Mouse (Mus musculus) left cerebral cortex, postnatal 14 days (tissue): ENCODE data around the gene Gins2. TPM values are rescaled to one million over a fixed set of nuclear protein-coding genes. Genes with fewer than 3 reads are reported as not detected.
A peak's percentile ranks its signal among the peaks of the same experiment; 100 is the strongest.

Source experiments
- DNase-seq, 2 experiments: peaks; one replicate each; pipeline ENCODE4 v3.0.0; 2021 to 2022; ENCODE audit warnings: low spot score in 2 of 2, mixed read lengths in 1 of 2
- intact Hi-C: fragments of 180-260 bp; cut with DNase I; formaldehyde crosslinking; loops from one replicate; pipeline ENCODE4 v1.15.1; 2025
- long read RNA-seq, 2 experiments: library from polyadenylated mRNA; stranded (forward); transcript quantifications; one replicate each; pipeline ENCODE4 v2.0.0; 2021
- total RNA-seq, 2 experiments: library from RNA; stranded (reverse); gene quantifications; 2 replicates each; pipeline ENCODE4 v1.2.3; 2021

The Gins2 gene
- total RNA-seq, result 1 to 10 TPM; 1.2 to 1.4 TPM
- long read RNA-seq, experiment 1, partial matches to known transcripts, result 0 of 1 reads
- long read RNA-seq, experiment 1, other reads (novel, unspliced or antisense), result 0 of 1 reads
- long read RNA-seq, experiment 2, result 0 reads

GRCm38 (mm10) chr8:120588908-120589771, at the start of gene Gins2:
TSS of gene Gins2 (minus strand) at chr8:120589304.
- intact Hi-C loops, result no loop called here
- peak; percentile 99 for DNase-seq

GRCm38 (mm10) chr8:120634329-120634839, 45.3 kb upstream of the Gins2 start:
- DNase-seq, result peak in 1 of 2 experiments; percentile 24

GRCm38 (mm10) chr8:120633665-120634271, 44.7 kb upstream of the Gins2 start:
- intact Hi-C loops, result no loop called here
- no peak for DNase-seq

More at GRCm38 (mm10) chr8:120634329-120634839, 45.3 kb upstream of the Gins2 start:
- intact Hi-C loops, result no loop called here

DNA sequence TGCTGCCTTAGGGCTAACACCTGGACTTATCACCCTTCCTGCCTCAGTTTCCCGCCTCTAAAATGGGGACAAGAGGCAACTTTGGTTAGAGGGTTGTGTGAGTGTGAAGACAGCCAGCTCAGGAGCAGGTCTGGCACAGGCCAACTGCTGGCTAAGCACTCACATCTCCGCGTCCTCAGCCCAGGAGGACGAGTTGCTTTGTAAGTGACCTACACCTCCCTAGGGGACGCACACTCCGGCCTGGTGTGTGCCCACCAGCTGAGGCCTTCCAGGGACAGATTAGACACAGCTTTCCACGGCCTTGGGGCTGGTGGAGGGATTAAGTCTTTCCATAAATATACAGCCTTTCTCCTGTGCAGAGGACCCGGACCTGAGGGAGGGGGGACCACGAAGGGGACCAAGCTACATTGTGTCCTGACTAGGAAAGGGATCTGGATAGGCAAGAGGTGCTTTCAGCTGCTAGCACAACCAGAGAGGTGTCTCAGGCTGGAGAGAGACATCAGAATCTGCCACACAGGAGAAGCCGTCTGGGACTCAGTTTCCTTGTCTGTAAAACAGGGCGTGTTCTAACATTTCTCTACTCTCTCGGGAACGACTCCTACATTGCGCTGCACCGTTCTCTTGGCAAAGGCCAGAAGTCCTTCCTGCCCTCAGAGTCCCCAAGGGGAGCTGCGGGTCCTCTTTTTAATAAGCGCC, 44.0 kb upstream of the Gins2 start:
- intact Hi-C loops, result no loop called here
- no peak for DNase-seq

GRCm38 (mm10) chr8:120631441-120632375, 42.6 kb upstream of the Gins2 start:
- intact Hi-C loops, result no loop called here
- DNase-seq, result no peak

- intact Hi-C loops, result no loop called here
- DNase-seq, result no peak
Observed at GRCm38 (mm10) chr8:120630848-120631247, 41.7 kb upstream of the Gins2 start.

DNA sequence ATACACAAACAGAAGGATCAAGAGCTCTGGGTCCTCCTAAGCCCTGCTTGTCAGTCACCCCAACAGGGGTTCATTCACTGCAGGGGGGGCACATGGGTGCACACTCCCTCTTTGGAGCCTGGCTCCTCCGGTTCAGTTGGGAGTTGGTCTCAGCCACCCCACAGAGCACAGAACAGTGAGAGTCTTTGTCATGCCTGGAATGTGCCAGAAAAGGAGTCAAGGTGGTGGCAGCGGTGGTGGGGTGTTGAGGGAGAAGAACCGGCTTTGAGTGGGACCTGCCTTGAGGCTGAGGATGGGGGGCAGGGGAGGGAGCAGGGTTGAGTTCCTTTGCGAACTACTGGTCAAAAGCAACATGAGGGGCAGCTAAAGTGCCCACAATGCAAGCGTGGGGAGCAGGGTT, 40.9 kb upstream of the Gins2 start:
- intact Hi-C loops, result no loop called here
- DNase-seq, result no peak

DNA sequence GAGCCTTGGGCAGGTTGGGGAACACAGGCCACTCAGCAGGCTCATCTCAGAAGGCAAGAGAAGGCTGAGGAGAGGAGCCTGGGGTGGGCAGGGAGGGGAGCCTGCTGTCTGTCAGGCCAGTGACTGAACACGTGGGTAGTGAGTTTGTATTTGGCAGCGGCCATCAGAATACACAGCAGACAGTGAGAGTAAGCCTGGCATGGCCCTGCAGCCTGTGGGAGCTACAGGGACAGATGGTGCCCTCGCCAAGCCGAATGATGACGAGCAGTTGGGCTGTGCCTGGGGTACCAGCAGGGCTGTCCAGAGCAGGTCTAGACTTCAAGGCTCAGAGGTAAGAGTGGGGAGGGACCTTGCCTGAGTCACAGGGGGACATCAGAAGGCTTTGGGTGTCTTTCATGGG, 38.2 kb upstream of the Gins2 start:
- no peak for DNase-seq
- intact Hi-C loops, result no loop called here

- intact Hi-C loops, result no loop called here
- no peak for DNase-seq
Observed at GRCm38 (mm10) chr8:120626461-120626860, 37.4 kb upstream of the Gins2 start.

GRCm38 (mm10) chr8:120623608-120624007, 34.5 kb upstream of the Gins2 start:
- DNase-seq, result no peak
- intact Hi-C loops, result no loop called here

GRCm38 (mm10) chr8:120622161-120622560, 33.1 kb upstream of the Gins2 start:
- intact Hi-C loops, result no loop called here
- no peak for DNase-seq

DNA sequence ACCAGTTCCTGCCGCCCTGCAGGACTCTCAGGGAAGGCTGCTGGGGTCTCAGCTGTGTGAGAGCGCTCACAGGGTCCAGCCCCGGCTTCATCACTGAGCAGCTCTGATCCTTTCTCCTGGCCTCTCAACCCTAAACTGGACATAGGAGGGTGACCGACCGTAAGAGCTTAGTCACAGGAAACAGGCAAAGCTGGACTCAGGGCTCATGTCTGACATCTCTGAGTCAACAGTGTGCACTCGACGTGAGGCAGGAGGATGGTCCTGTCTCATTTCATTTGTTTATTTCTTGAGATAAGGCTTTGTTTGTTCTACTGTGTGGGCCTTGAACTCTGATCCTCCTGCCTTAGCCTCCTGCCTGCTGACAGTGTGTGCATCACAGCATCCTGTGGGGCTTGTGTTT, 31.3 kb upstream of the Gins2 start:
- intact Hi-C loops, result no loop called here

DNA sequence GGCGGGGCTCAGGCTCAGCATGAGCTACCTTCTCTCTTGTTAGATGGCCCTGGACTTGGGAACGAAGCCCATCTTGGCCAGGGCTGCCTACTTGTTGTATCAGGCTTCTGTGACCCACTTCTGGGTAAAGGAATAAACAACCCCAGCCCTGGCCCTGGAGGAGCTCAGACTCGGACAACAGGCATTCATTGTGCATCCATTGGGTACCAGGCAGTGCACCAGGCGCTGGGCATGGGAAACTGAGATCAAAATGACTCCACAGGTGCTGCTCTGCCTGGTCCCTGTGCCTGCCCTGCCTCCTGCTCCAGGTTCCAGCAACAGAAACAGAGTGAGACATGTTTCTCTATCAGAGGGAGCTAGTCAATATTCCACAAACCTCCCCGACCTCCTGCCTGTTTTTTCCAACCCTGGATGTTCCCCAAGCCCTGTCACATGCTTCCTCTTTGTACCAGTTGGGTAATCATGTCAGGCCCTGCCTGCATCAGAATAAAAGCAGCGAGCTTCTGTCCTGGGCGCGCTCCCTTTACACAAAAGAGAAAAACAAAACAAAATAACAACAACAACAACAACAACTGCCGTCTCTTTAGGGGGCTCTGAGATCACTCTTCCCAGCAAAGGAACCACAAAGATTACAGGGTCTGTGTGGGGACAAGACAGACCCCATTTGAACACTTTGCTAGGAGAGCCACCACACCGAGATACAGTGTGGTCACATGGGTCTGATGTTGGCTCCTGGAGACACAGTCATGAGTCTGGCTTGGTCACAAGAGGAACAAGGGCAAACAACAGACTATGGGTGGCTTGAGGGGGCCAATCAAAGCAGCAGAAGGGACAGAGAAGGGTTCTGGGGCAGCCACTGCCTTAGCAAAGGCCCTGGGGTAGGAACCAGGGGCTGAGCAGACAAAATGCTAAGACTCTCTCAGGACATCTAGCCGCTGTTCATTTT, 30.4 kb upstream of the Gins2 start:
- DNase-seq, result peak; percentile 31 to 51
- intact Hi-C loops, result no loop called here

More for the DNA sequence above, 31.3 kb upstream of the Gins2 start:
- no peak for DNase-seq

DNA sequence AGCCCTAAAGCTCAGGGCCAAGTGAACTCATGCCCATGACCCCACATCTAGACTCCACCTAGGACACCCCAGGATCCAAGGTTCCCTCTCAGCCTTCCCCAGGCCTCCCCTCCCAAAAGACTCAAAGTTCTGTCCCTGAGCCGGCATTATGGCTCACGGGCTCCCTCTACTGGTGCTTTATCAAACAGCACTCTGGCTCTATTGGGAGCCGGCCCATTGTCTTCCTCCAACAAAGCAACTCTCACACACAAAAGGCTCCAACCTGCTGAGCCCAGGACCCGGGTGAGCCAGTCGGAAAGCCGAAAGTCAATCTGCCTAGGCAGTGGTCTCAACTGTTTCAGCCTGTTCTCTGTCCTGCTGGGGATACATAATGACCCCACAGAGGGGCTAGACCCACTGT, 29.0 kb upstream of the Gins2 start:
- DNase-seq, result peak; percentile 61 to 70
- intact Hi-C loops, result no loop called here

DNA sequence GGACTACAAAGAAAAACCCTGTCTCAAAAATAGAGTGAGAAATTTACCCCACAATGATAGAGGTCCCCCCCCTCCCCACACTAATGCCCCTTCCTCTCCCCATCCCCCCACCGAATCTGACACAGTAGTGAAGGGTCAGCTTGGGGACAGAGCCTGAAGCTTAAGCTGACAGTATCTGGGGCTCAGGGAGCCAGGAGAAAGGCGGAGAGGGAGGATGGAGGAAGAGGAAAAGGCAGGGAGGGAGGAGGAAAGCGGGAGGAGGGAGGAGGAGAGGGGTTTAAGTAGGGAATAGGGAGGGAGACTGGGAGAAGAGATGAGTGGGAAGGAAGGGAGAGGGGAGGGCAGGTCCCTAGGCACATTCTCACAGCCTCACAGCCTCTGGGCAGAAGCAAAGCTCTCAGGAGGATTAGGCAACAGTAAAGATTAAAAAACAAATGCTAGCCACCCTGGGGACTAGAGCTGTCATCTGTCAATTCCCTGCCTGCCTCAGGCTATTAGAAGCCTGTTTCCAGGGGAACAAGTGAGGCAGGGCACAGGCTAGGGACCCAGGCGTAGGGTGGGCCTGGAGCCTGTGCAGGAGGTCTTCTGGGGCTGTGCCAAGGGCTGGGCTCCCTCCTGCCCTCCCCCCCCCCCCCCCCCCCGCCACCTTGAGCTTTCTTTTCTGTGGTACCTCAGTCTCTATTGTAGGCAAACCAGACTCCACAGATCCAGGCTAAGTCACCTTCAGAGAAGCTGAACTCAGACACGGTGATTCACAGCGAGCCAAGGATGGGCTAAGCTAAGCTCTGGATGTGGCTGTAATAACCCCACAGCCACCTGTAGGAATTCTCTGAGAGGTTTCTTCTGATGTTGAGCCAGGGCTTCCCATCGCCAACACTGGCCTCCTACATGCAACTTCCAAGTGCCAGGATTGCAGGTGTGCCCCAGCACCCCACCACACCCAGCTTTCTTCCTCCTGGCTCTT, 27.8 kb upstream of the Gins2 start:
- intact Hi-C loops, result no loop called here

DNA sequence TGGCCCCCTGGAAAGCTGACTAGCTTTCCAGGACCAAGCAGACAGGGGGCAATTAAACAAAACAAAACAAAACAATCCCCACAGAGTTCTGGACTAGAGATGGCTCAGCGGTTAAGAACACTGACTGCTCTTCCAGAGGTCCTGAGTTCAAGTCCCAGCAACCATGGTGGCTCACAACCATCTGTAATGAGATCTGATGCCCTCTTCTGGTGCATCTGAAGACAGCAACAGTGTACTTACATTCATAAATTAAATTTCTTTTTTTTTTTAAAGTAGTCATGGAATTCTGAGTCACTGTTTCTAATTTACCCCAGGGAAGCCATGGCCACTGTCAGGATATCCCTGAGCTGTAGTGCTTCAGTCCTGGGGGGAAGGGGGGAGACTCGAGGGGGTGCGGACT, 25.4 kb upstream of the Gins2 start:
- intact Hi-C loops, result loop anchor here (5.0 kb wide), 1 partner anchor 437 kb away; the partner anchor contains the start of gene Fam92b
- DNase-seq, result no peak

More for the DNA sequence above, 27.8 kb upstream of the Gins2 start:
- DNase-seq, result no peak
